Mouse (Mus musculus): ENCODE data around the gene Zfp607b. TPM values are rescaled to one million over a fixed set of nuclear protein-coding genes. Genes with fewer than 3 reads are reported as not detected.

Zfp607b gene
- total RNA-seq, 2 experiments from 2014 or later: 0.37 to 0.64 TPM

- DNase-seq (ENCODE audit: low spot score): no peak
Observed at GRCm38 (mm10) chr7:27683218-27683617, 5.9 kb upstream of the Zfp607b start.

- no peak for DNase-seq (ENCODE audit: low spot score)
Observed at GRCm38 (mm10) chr7:27685220-27685619, 3.9 kb upstream of the Zfp607b start.

- no peak for DNase-seq (ENCODE audit: low spot score)
Observed at GRCm38 (mm10) chr7:27685681-27686080, 3.5 kb upstream of the Zfp607b start.

GRCm38 (mm10) chr7:27687043-27687442, 2.1 kb upstream of the Zfp607b start:
- DNase-seq (ENCODE audit: low spot score): no peak

- no peak for DNase-seq (ENCODE audit: low spot score)
Observed at GRCm38 (mm10) chr7:27687836-27688235, 1.3 kb upstream of the Zfp607b start.

- no peak for DNase-seq (ENCODE audit: low spot score)
Observed at GRCm38 (mm10) chr7:27688246-27688788, 823 bp upstream of the Zfp607b start.

- DNase-seq (ENCODE audit: low spot score): no peak
Observed at GRCm38 (mm10) chr7:27691076-27691475, 1.9 kb downstream of the Zfp607b start.

GRCm38 (mm10) chr7:27696711-27697110, 7.6 kb downstream of the Zfp607b start:
- DNase-seq (ENCODE audit: low spot score): no peak

- no peak for DNase-seq (ENCODE audit: low spot score)
Observed at GRCm38 (mm10) chr7:27710402-27710801, 21.3 kb downstream of the Zfp607b start.

- DNase-seq (ENCODE audit: low spot score): no peak
Observed at GRCm38 (mm10) chr7:27721951-27722350, 32.8 kb downstream of the Zfp607b start.

- peak; percentile 17 for DNase-seq (ENCODE audit: low spot score)
Observed at GRCm38 (mm10) chr7:27725566-27726538, 36.7 kb downstream of the Zfp607b start.

GRCm38 (mm10) chr7:27727471-27727870, 38.3 kb downstream of the Zfp607b start:
- no peak for DNase-seq (ENCODE audit: low spot score)

- DNase-seq (ENCODE audit: low spot score): peak; percentile 84
Observed at GRCm38 (mm10) chr7:27731281-27731883, 42.2 kb downstream of the Zfp607b start, which contains the start of gene Zfp60. Zfp60 (plus strand) TSS chr7:27731389.

GRCm38 (mm10) chr7:27731946-27732345, 42.8 kb downstream of the Zfp607b start:
- DNase-seq (ENCODE audit: low spot score): no peak

- DNase-seq (ENCODE audit: low spot score): no peak
Observed at GRCm38 (mm10) chr7:27732508-27732907, 43.4 kb downstream of the Zfp607b start.

GRCm38 (mm10) chr7:27735457-27735856, 46.3 kb downstream of the Zfp607b start:
- no peak for DNase-seq (ENCODE audit: low spot score)

Other genes starting within 250 kb of the Zfp607b start
- not detected for gene Sptbn4, start 241.7 kb upstream of the Zfp607b start, total RNA-seq (2021)
- gene Blvrb, start 241.4 kb upstream of the Zfp607b start, total RNA-seq (2021): 10 to 100 TPM; 12.5 to 12.7 TPM
- gene Sertad3, start 215.6 kb upstream of the Zfp607b start, total RNA-seq (2021): 1 to 10 TPM; 3.0 to 4.0 TPM
- 1 to 10 TPM; 6.9 to 8.4 TPM for gene Sertad1, start 202.4 kb upstream of the Zfp607b start, total RNA-seq (2021)
- 1 to 10 TPM; 5.2 to 6.6 TPM for gene Prx, start 190.0 kb upstream of the Zfp607b start, total RNA-seq (2021)
- not detected for gene Hipk4, start 166.1 kb upstream of the Zfp607b start, total RNA-seq (2021)
- 10 to 100 TPM; 15.1 to 16.1 TPM for gene Pld3, start 136.1 kb upstream of the Zfp607b start, total RNA-seq (2021)
- gene 2310022A10Rik, start 136.1 kb upstream of the Zfp607b start, total RNA-seq (2021): 100 to 1,000 TPM; 103 to 116 TPM
- 100 to 1,000 TPM; 171 to 178 TPM for gene Akt2, start 97.8 kb upstream of the Zfp607b start, total RNA-seq (2021)
- not detected for gene Ttc9b, start 35.4 kb upstream of the Zfp607b start, total RNA-seq (2021)
- gene Map3k10, start 14.7 kb upstream of the Zfp607b start, total RNA-seq (2021): 10 to 100 TPM; 36.3 to 38.4 TPM
- gene Zfp60, start 42.0 kb downstream of the Zfp607b start, total RNA-seq (2021): 1 to 10 TPM; 5.1 to 6.9 TPM
- 1 to 10 TPM; 3.3 to 4.1 TPM for gene Zfp626, start 117.9 kb downstream of the Zfp607b start, total RNA-seq (2021)
- 1 to 10 TPM; 2.2 to 2.9 TPM for gene Zfp59, start 149.3 kb downstream of the Zfp607b start, total RNA-seq (2021)
- 1 to 10 TPM; 1.4 to 2.2 TPM for gene Zfp607a, start 168.2 kb downstream of the Zfp607b start, total RNA-seq (2021)
- 1 to 10 TPM; 2.8 to 5.0 TPM for gene Zfp974, start 240.1 kb downstream of the Zfp607b start, total RNA-seq (2021)